Mouse (Mus musculus) mouse trophoblast stem cell (cell line): ENCODE results near the gene Hist1h4m.
"Not testable (repeated sequence)": the region's sequence is repeated elsewhere in the genome, so short reads cannot be mapped to it uniquely, and the experiment has no call there.

ENCODE experiments used
- in situ Hi-C, 2 experiments: fragments of 300-500 bp; cut with MseI, MboI; formaldehyde crosslinking; loops; 2 replicates in 1 of 2; 3 replicates in 1 of 2; pipeline ENCODE4 v1.15.1; 2025

Gene Hist1h4m

GRCm38 (mm10) chr13:21810073-21810472 is 1.5 kb upstream of the Hist1h4m start, which contains the start of the genes Hist1h2bq and Hist1h2ao:
Gene Hist1h2bq (minus strand): TSS chr13:21810197.
Gene Hist1h2ao (plus strand): TSS chr13:21810465.
- in situ Hi-C loops: not testable (repeated sequence)

- in situ Hi-C loops: not testable (repeated sequence)
Observed at GRCm38 (mm10) chr13:21811074-21811473, 472 bp upstream of the Hist1h4m start.

- in situ Hi-C loops: not testable (repeated sequence)
Observed at GRCm38 (mm10) chr13:21812092-21812491, 546 bp downstream of the Hist1h4m start.

- in situ Hi-C loops: not testable (repeated sequence)
Observed at GRCm38 (mm10) chr13:21820082-21820890, 8.7 kb downstream of the Hist1h4m start.

GRCm38 (mm10) chr13:21828511-21828910 is 17.0 kb downstream of the Hist1h4m start:
- in situ Hi-C loops: no loop called here

GRCm38 (mm10) chr13:21830344-21830743 is 18.8 kb downstream of the Hist1h4m start:
- in situ Hi-C loops: no loop called here

GRCm38 (mm10) chr13:21831418-21832394 is 20.2 kb downstream of the Hist1h4m start, which contains the start of gene Hist1h4n:
Gene Hist1h4n (minus strand): TSS chr13:21832196.
- in situ Hi-C loops: not testable (repeated sequence)

- in situ Hi-C loops: not testable (repeated sequence)
Observed at GRCm38 (mm10) chr13:21833461-21833860, 21.9 kb downstream of the Hist1h4m start, which contains the start of the genes Hist1h2ap and Hist1h2br. Gene Hist1h2ap (minus strand): TSS chr13:21833507. Gene Hist1h2br (plus strand): TSS chr13:21833743.

GRCm38 (mm10) chr13:21840508-21840907 is 29.0 kb downstream of the Hist1h4m start:
- in situ Hi-C loops: not testable (repeated sequence)

GRCm38 (mm10) chr13:21846356-21846755 is 34.8 kb downstream of the Hist1h4m start:
- in situ Hi-C loops: not testable (repeated sequence)

- in situ Hi-C loops: no loop called here
Observed at GRCm38 (mm10) chr13:21847883-21848282, 36.3 kb downstream of the Hist1h4m start.

GRCm38 (mm10) chr13:21850696-21851095 is 39.1 kb downstream of the Hist1h4m start:
- in situ Hi-C loops: loop anchor here (10.0 kb wide), 4 partner anchors 54 to 1584 kb away; no protein-coding TSS in a partner anchor

- in situ Hi-C loops: loop anchor here (10.0 kb wide), 4 partner anchors 52 to 1582 kb away; no protein-coding TSS in a partner anchor
Observed at GRCm38 (mm10) chr13:21852215-21852945, 40.8 kb downstream of the Hist1h4m start.

- in situ Hi-C loops: loop anchor here (10.0 kb wide), 4 partner anchors 50 to 1580 kb away; no protein-coding TSS in a partner anchor
Observed at GRCm38 (mm10) chr13:21855146-21855545, 43.6 kb downstream of the Hist1h4m start.

- in situ Hi-C loops: loop anchor here (10.0 kb wide), 4 partner anchors 49 to 1579 kb away; no protein-coding TSS in a partner anchor
Observed at GRCm38 (mm10) chr13:21855698-21856162, 44.2 kb downstream of the Hist1h4m start.

- in situ Hi-C loops: no loop called here
Observed at GRCm38 (mm10) chr13:21861608-21862007, 50.1 kb downstream of the Hist1h4m start.
